Mouse (Mus musculus): ENCODE measurements around the gene Sh3tc1.

The Sh3tc1 gene

GRCm38 (mm10) chr5:35739536-35740278 lies at the start of gene Sh3tc1:
Gene Sh3tc1, minus strand, starts transcription at chr5:35739987.
- DNase-seq (ENCODE audit: low spot score): peak; percentile 63

GRCm38 (mm10) chr5:35788719-35789118 lies 48.9 kb upstream of the Sh3tc1 start:
- no peak for DNase-seq (ENCODE audit: low spot score)

DNA sequence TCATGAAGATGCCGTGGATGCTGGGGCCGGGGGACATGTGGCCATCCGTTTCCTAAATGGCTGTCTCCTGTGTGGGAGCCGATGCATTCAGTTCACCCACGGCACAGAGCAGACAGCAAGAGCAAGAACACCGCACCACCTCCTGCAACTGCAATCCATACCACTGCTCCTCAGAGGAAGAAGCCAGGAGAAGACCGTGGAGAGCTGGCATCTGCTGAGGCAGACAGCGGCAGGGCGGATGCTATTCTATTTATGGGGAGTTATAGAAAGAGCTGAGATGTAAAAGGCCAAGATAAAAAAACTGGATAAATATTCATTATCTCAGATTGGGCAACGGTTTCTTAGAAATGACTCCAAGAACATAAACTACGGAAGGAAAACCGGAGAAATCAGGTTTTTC lies 48.1 kb upstream of the Sh3tc1 start:
- DNase-seq (ENCODE audit: low spot score): no peak

DNA sequence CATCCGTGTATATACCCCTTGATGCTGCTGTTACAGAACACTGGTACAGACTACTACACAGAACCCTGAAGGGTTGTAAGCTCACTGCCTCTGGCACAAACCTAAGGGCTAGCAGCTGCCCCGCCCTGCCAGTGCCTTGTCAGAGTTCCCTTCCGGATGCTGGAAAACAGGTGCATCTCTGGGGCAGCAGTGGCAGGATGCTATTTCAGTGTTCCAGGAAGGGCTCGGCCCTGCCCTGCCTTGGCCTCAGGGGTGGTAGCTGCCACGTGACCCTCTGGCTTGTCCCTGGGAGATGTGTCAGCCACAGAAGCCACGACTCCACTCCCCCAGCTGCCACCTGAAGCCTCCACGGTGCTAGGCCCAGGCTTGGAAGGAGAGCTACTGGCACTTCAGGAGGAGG lies 46.1 kb upstream of the Sh3tc1 start:
- no peak for DNase-seq (ENCODE audit: low spot score)

- DNase-seq (ENCODE audit: low spot score): no peak
Measured at GRCm38 (mm10) chr5:35782648-35783180, 42.9 kb upstream of the Sh3tc1 start.

GRCm38 (mm10) chr5:35781116-35781515 lies 41.3 kb upstream of the Sh3tc1 start:
- DNase-seq (ENCODE audit: low spot score): no peak

DNA sequence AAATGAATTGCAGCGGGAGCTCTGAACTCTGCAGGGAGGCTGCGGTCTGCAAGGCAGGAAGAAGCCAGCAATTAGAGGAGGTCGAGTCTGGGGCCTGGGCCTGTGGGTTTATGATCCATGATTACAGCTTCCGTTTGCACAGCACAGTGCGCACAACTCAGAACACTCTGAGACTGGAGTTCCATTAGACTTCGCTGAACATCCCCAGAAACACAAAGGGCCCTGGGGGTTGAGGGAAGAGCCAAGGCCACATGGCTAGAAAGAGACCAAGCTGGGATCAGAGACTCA lies 34.3 kb upstream of the Sh3tc1 start:
- DNase-seq (ENCODE audit: low spot score): no peak

- peak; percentile 70 for DNase-seq (ENCODE audit: low spot score)
Measured at GRCm38 (mm10) chr5:35773274-35774136, 33.7 kb upstream of the Sh3tc1 start.

GRCm38 (mm10) chr5:35770891-35771663 lies 31.3 kb upstream of the Sh3tc1 start:
- no peak for DNase-seq (ENCODE audit: low spot score)

DNA sequence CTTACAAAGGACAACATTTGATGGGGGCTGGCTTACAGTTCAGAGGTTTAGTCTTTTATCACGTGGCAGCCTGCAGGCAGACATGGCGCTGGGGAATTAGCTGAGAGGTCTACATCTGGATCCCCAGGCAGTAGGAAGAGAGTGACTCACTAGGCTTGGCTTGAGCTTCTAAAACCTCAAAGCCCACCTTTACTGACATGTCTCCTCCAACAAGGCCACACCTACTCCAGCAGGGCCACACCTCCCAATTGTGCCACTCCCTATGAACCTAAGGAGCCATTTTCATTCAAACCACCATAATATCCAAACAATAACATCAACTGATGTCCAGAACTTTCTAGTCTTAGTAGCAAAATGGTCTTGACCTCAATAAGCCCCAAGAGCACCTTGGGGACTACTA lies 30.5 kb upstream of the Sh3tc1 start:
- no peak for DNase-seq (ENCODE audit: low spot score)

- DNase-seq (ENCODE audit: low spot score): peak; percentile 26
Measured at GRCm38 (mm10) chr5:35768997-35769396, 29.2 kb upstream of the Sh3tc1 start.

DNA sequence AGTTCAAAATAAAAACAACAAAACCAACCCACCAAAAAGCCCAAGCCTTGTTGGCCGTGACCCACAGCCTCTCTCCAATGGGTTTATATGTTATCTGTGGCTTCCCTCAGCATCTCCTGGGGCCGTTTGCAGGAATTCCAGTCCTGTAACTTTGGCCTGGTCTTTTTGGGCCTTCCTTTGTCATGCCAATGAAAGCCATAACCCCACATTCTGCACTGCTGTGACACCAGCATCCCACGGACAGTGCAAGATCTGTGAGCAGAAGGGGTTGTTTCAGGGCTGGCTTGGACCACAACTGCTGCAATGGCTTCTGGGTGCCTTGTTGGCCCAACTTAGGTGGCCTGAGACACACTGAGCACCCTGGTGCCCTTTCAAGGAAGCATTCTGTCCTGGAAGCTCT lies 28.7 kb upstream of the Sh3tc1 start:
- DNase-seq (ENCODE audit: low spot score): no peak

- peak; percentile 31 for DNase-seq (ENCODE audit: low spot score)
Measured at GRCm38 (mm10) chr5:35765909-35766308, 26.1 kb upstream of the Sh3tc1 start.

DNA sequence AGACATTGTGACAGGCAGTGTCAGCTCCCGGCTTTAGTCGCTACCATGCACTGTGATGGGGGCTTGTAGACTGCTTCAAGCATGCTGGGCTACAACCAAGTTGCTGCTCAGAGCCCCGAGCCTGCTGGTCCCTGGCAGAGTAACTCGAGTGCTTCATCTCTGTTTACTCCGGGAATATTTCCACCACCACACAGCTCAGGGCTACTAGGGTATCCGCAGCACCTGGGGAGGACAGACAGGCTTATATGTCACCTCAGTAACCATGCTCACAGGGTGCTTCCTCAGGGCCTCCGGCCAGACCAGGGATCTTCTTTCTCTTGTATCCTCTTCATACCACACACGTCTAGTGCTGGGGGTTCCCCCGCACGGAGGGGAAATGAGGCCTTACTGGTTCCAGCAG lies 23.1 kb upstream of the Sh3tc1 start:
- no peak for DNase-seq (ENCODE audit: low spot score)

GRCm38 (mm10) chr5:35762388-35762787 lies 22.6 kb upstream of the Sh3tc1 start:
- peak; percentile 34 for DNase-seq (ENCODE audit: low spot score)

GRCm38 (mm10) chr5:35761323-35761722 lies 21.5 kb upstream of the Sh3tc1 start:
- DNase-seq (ENCODE audit: low spot score): no peak

DNA sequence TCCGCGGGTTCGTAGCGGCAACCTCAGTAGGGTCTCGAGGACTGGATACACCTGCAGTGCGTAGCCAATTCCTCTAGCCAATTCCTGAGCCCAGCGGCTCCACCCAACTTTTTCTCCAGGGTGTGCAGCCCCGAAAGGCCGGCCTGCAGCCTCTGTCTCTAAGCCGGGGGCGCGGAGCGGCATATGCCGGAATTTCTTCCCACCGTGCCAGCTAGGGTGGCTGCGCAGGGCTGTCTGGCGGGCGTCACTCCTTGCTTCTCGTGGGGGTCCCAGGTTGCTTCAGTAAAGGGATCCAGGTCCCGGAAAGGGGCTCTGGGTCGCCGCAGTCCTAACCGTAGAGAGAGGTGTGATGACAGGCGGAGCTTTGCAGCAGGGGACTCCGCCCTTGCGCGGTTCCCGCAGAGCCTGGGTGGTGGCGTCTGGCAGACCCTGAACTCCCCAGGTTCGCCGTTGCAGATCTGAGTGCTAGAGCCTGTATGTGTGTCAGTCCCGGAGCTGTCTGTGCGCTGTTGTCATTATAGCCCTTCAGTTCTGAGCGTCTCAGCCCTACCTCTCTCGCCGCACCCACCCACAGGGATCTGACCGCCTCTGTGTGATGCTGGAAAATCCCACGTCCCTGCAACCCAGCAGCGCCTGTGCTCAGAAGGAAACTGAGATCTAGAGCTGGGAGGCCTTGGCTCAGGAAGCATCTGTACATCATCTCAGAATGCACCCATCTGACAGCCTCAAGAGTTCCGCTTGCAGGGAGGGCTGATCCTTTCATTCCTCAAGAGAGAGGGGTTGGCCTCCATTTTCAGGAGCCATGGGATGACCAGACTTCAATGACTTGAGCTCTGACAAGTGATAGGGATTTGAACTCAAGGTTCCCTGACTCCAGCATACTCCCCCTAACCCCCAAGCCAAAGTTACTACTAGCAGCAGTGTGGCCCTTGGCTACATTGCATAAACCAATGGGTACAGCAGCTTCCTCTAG lies 18.6 kb upstream of the Sh3tc1 start:
- DNase-seq (ENCODE audit: low spot score): no peak

DNA sequence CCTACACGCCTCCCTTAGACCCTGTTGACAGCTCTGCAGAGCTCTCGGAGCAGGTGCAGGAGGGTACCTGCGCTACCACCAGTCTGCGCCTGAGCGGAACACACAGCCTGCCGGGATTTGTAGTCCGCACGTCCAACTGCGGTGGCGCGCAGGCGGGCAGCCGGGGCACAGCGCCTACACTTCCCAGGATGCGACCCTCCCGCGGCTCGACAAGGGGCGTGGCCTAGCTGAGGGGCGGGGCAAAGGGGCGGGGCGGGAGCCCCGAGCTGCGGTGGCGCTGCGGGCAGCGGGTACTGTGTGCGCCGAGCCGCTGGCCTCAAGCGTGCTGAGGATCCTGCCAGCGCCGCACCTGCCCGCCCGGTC lies 17.8 kb upstream of the Sh3tc1 start, which contains the start of gene Ablim2:
TSS of gene Ablim2 (plus strand) at position 242 of the 363 bp plus-strand sequence.
- DNase-seq (ENCODE audit: low spot score): peak; percentile 55

DNA sequence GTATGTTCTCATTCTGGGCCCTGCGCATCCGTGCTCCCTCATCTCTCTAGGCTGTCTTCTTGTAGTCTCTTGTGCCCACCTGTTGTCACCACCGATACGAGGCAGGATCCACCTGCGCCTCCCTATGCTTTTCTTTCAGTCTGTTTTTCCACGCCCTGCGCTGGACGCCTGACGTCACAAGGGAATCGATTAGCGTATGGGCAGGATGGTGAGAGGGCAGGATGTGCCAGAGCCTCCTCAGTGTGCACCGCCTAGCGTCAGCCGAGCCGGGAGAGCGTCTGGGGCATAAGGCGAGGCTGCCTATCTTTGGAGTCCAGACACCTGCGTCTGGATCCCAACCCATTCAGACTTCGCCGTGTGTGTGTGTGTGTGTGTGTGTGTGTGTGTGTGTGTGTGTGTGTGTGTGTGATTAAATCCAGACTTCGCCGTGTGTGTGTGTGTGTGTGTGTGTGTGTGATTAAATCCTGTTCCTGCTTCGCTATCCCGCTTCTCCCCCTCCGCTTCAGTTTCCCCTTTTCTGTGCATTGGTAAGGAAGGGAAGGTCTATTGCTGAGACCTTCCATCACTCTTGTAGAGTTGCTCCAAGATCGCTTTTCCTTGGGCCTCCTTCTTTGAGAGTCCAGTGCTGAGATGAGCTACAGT lies 17.3 kb upstream of the Sh3tc1 start:
- DNase-seq (ENCODE audit: low spot score): no peak

DNA sequence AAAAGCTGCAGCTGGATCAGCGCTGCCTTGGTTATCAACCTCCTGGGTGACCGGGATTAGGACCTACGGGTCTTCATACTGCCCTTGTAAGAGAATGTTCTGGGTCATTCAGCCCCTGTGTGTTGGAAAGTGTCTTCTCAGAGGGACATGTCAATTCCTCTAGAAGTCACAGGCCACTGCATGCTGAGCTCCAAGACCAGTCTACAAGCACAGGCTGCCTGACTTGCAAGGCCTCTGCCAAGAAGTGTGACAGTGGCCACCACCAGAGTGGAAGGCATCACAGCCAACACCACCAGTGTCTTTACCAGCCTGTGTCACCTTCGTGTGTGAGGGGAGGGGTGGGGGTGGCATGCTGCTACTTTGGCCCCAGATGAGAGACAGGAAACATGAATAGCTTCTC lies 16.2 kb upstream of the Sh3tc1 start:
- DNase-seq (ENCODE audit: low spot score): no peak

Measured in adipocyte (in vitro differentiated cells).